Mouse (Mus musculus): ENCODE results near the gene Tra2b.

GRCm38 (mm10) chr16:22201858-22202257 lies 63.9 kb downstream of the Tra2b start:
- TF ChIP-seq POLR2A (IDR thresholded peaks at IDR 0.05; ENCODE audit: borderline replicate concordance, extremely low read depth, insufficient read depth, insufficient read length, poor library complexity, severe bottlenecking) (no peak), CTCF (IDR thresholded peaks at IDR 0.05; ENCODE audit: borderline replicate concordance, extremely low read depth, insufficient read depth, insufficient read length) (no peak)
